Mouse (Mus musculus) bone marrow, adult 2 months (tissue): ENCODE results near the gene Ric8b.

Experiments
- CTCF ChIP-seq: fragments of 200-500 bp; IDR thresholded peaks from 2 replicates; pipeline ENCODE4 v1.5.1; 2011; ENCODE audit warnings: low read length, control low read depth; ENCODE audit not compliant: control insufficient read depth, insufficient read depth
- POLR2A ChIP-seq: fragments of 200-500 bp; IDR thresholded peaks from 2 replicates; pipeline ENCODE4 v1.6.1; 2011; ENCODE audit warnings: low read depth, mild to moderate bottlenecking, control low read depth, low read length, borderline replicate concordance; ENCODE audit not compliant: control insufficient read depth

DNA sequence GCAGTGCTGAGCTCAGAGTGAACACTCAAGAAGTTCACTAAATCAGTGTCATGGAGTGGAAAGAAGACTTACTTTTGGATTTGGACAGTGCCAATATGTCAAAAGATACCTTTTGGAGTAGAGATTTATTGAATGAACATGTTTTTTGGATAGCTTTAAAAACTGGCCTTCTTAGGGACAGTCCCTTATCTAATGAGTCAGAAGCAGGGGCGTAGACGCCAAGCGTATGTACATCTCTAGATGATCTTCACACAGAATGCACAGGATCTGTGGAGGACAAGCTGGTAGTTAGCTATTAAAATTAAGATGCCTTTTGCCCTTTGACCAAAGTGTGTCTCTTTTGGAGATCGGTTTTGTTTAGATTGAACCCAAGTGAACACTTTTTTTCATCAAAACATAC lies 9.5 kb downstream of the Ric8b start:
- TF ChIP-seq POLR2A (no peak), CTCF (no peak)
